Mouse (Mus musculus): ENCODE measurements at regions not wholly inside any gene's neighbourhood (a gene's known extent, or its start where the extent isn't known, plus 50 kb on each side); places are given as distances from the start of the nearest gene placed in this dataset.

DNA sequence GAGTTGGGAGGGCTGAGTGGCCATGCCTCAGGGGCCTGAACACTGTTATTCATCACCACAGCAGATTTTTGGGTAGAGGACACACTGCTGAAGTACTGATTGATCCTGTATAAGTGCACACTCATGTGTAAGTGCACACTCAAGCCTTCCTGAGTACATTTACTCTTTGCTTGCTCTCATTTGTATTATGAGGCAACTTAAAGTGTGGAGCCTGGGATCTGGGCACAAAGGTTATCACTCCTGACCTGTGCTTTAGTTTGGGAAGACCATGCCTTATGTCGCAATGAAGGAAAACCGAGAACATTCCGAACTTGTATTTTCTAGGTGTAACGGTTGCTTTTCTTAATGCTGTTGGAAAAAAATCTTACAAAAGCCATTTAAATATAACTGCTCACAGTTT lies 182.2 kb upstream of the Fam3c start:
- ATAC-seq (ENCODE audit: insufficient read depth, low FRiP score) = no peak
- 85% methylated on average over 4 of the region's 4 CpGs for WGBS
- Histone ChIP-seq H3K9me3 (replicated peaks; ENCODE audit: control insufficient read depth, low read length) (no peaks in the 10 kb centered on the region), H3K4me2 (ENCODE audit: low read depth, low read length) (no peak overlapping the region), H3K9ac (ENCODE audit: low read length) (no peak overlapping the region), H3K4me1 (ENCODE audit: control insufficient read depth, insufficient read depth, low read length) (no peaks in the 10 kb centered on the region), H3K4me3 (replicated peaks; ENCODE audit: low read length) (no peak overlapping the region), H3K36me3 (ENCODE audit: control insufficient read depth, insufficient read depth, low read length) (no peaks in the 10 kb centered on the region), H3K27ac (ENCODE audit: low read length) (no peak overlapping the region), H3K27me3 (ENCODE audit: control insufficient read depth, insufficient read depth, low read length) (no peaks in the 10 kb centered on the region)

- H3K9me3 ChIP-seq (replicated peaks; ENCODE audit: control insufficient read depth, low read length) = no peaks in the 10 kb centered on the region
- ATAC-seq (ENCODE audit: insufficient read depth, low FRiP score) = no peak
These were observed 168.3 kb upstream of the Fam3c start for GRCm38 (mm10) chr6:22524384-22524783.

GRCm38 (mm10) chr6:22523582-22524234 lies 167.7 kb upstream of the Fam3c start:
- Histone ChIP-seq H3K4me2 (ENCODE audit: low read depth, low read length) (no peak overlapping the region), H3K27me3 (ENCODE audit: control insufficient read depth, insufficient read depth, low read length) (no peaks in the 10 kb centered on the region), H3K9me3 (replicated peaks; ENCODE audit: control insufficient read depth, low read length) (no peaks in the 10 kb centered on the region), H3K27ac (ENCODE audit: low read length) (no peak overlapping the region), H3K4me3 (replicated peaks; ENCODE audit: low read length) (no peak overlapping the region), H3K36me3 (ENCODE audit: control insufficient read depth, insufficient read depth, low read length) (no peaks in the 10 kb centered on the region), H3K4me1 (ENCODE audit: control insufficient read depth, insufficient read depth, low read length) (no peaks in the 10 kb centered on the region), H3K9ac (ENCODE audit: low read length) (no peak overlapping the region)
- ATAC-seq (ENCODE audit: insufficient read depth, low FRiP score) = no peak
- WGBS = 82% methylated on average over 9 of the region's 9 CpGs

More at GRCm38 (mm10) chr6:22524384-22524783, 168.3 kb upstream of the Fam3c start:
- 62% methylated on average over 3 of the region's 3 CpGs for WGBS
- Histone ChIP-seq H3K4me1 (ENCODE audit: control insufficient read depth, insufficient read depth, low read length) (no peaks in the 10 kb centered on the region), H3K27me3 (ENCODE audit: control insufficient read depth, insufficient read depth, low read length) (no peaks in the 10 kb centered on the region), H3K27ac (ENCODE audit: low read length) (no peak overlapping the region), H3K36me3 (ENCODE audit: control insufficient read depth, insufficient read depth, low read length) (no peaks in the 10 kb centered on the region), H3K4me2 (ENCODE audit: low read depth, low read length) (no peak overlapping the region), H3K4me3 (replicated peaks; ENCODE audit: low read length) (no peak overlapping the region), H3K9ac (ENCODE audit: low read length) (no peak overlapping the region)

DNA sequence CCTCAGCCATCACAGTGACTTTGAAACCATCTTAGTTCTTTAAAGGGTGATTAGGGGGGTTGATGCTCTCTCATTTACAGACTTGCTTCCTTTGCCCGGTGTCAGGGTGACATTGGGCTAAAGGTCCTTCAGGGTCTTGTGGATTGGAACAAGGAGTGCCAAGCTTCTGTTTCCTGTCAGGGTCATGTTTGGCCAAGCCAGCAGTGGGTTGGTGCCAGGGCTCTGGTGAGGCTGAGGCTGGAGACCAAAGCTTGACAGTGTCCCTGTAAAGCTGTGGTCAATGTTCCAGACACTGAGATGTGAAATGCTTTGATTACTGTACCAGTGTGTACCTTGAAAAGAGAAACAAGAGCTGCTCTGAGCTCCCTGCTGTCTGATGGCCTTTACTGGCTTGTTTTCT lies 150.8 kb upstream of the Fam3c start:
- WGBS = 78% methylated on average over 1 of the region's 1 CpGs
- Histone ChIP-seq H3K27me3 (ENCODE audit: control insufficient read depth, insufficient read depth, low read length) (no peaks in the 10 kb centered on the region), H3K4me2 (ENCODE audit: low read depth, low read length) (no peak overlapping the region)

DNA sequence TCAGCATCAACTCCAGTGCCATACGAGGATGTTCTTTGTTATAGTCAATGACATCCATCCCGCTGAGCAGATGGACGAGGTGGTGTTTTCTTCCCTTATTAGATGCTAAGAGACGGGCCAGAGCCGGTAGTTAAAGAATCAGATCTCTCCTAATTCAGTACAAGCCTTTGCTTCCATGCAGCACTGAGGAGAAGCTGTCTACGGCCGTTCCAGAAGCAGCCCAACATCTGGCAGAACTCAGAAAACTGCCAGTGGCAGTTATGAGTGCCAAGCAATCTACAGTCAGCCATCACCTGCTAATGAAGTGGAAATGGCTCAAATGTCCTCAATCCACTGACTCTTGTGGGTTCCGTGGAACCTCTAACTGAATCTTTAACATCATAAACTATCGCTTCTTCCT lies 141.3 kb upstream of the Fam3c start:
- no peaks in the 10 kb centered on the region for H3K9me3 ChIP-seq (replicated peaks; ENCODE audit: control insufficient read depth, low read length)
- no peak overlapping the region for H3K4me3 ChIP-seq (replicated peaks; ENCODE audit: low read length)
- no peak overlapping the region for H3K9ac ChIP-seq (ENCODE audit: low read length)
- H3K27ac ChIP-seq (ENCODE audit: low read length) = no peak overlapping the region
- no peaks in the 10 kb centered on the region for H3K36me3 ChIP-seq (ENCODE audit: control insufficient read depth, insufficient read depth, low read length)
- H3K4me2 ChIP-seq (ENCODE audit: low read depth, low read length) = no peak overlapping the region
- no peaks in the 10 kb centered on the region for H3K4me1 ChIP-seq (ENCODE audit: control insufficient read depth, insufficient read depth, low read length)
- no peaks in the 10 kb centered on the region for H3K27me3 ChIP-seq (ENCODE audit: control insufficient read depth, insufficient read depth, low read length)
- no peak for ATAC-seq (ENCODE audit: insufficient read depth, low FRiP score)
- WGBS = 72% methylated on average over 9 of the region's 9 CpGs

More for the DNA sequence above, 150.8 kb upstream of the Fam3c start:
- Histone ChIP-seq H3K4me1 (ENCODE audit: control insufficient read depth, insufficient read depth, low read length) (no peaks in the 10 kb centered on the region), H3K27ac (ENCODE audit: low read length) (no peak overlapping the region), H3K9me3 (replicated peaks; ENCODE audit: control insufficient read depth, low read length) (no peaks in the 10 kb centered on the region), H3K36me3 (ENCODE audit: control insufficient read depth, insufficient read depth, low read length) (no peaks in the 10 kb centered on the region), H3K9ac (ENCODE audit: low read length) (no peak overlapping the region), H3K4me3 (replicated peaks; ENCODE audit: low read length) (no peak overlapping the region)
- no peak for ATAC-seq (ENCODE audit: insufficient read depth, low FRiP score)

GRCm38 (mm10) chr6:22496471-22496870 lies 140.4 kb upstream of the Fam3c start:
- ATAC-seq (ENCODE audit: insufficient read depth, low FRiP score) = no peak
- Histone ChIP-seq H3K4me2 (ENCODE audit: low read depth, low read length) (no peak overlapping the region), H3K4me1 (ENCODE audit: control insufficient read depth, insufficient read depth, low read length) (no peaks in the 10 kb centered on the region), H3K27me3 (ENCODE audit: control insufficient read depth, insufficient read depth, low read length) (no peaks in the 10 kb centered on the region), H3K27ac (ENCODE audit: low read length) (no peak overlapping the region), H3K36me3 (ENCODE audit: control insufficient read depth, insufficient read depth, low read length) (no peaks in the 10 kb centered on the region), H3K9me3 (replicated peaks; ENCODE audit: control insufficient read depth, low read length) (no peaks in the 10 kb centered on the region), H3K9ac (ENCODE audit: low read length) (no peak overlapping the region), H3K4me3 (replicated peaks; ENCODE audit: low read length) (no peak overlapping the region)
- 77% methylated on average over 1 of the region's 1 CpGs for WGBS

- no peak overlapping the region for H3K9ac ChIP-seq (ENCODE audit: low read length)
- no peaks in the 10 kb centered on the region for H3K27me3 ChIP-seq (ENCODE audit: control insufficient read depth, insufficient read depth, low read length)
- no peak overlapping the region for H3K4me3 ChIP-seq (replicated peaks; ENCODE audit: low read length)
- no peaks in the 10 kb centered on the region for H3K9me3 ChIP-seq (replicated peaks; ENCODE audit: control insufficient read depth, low read length)
- WGBS = 36% methylated on average over 11 of the region's 11 CpGs
- no peaks in the 10 kb centered on the region for H3K36me3 ChIP-seq (ENCODE audit: control insufficient read depth, insufficient read depth, low read length)
- no peaks in the 10 kb centered on the region for H3K4me1 ChIP-seq (ENCODE audit: control insufficient read depth, insufficient read depth, low read length)
- no peak for ATAC-seq (ENCODE audit: insufficient read depth, low FRiP score)
- H3K4me2 ChIP-seq (ENCODE audit: low read depth, low read length) = no peak overlapping the region
- no peak overlapping the region for H3K27ac ChIP-seq (ENCODE audit: low read length)
These were observed 137.7 kb upstream of the Fam3c start for GRCm38 (mm10) chr6:22493632-22494260.

GRCm38 (mm10) chr6:22492896-22493295 lies 136.9 kb upstream of the Fam3c start:
- H3K9ac ChIP-seq (ENCODE audit: low read length) = no peak overlapping the region
- no peak overlapping the region for H3K27ac ChIP-seq (ENCODE audit: low read length)
- no peaks in the 10 kb centered on the region for H3K9me3 ChIP-seq (replicated peaks; ENCODE audit: control insufficient read depth, low read length)
- no peaks in the 10 kb centered on the region for H3K27me3 ChIP-seq (ENCODE audit: control insufficient read depth, insufficient read depth, low read length)
- no peak overlapping the region for H3K4me2 ChIP-seq (ENCODE audit: low read depth, low read length)
- 82% methylated on average over 17 of the region's 17 CpGs for WGBS
- H3K4me1 ChIP-seq (ENCODE audit: control insufficient read depth, insufficient read depth, low read length) = no peaks in the 10 kb centered on the region
- H3K4me3 ChIP-seq (replicated peaks; ENCODE audit: low read length) = no peak overlapping the region
- H3K36me3 ChIP-seq (ENCODE audit: control insufficient read depth, insufficient read depth, low read length) = no peaks in the 10 kb centered on the region
- ATAC-seq (ENCODE audit: insufficient read depth, low FRiP score) = no peak

DNA sequence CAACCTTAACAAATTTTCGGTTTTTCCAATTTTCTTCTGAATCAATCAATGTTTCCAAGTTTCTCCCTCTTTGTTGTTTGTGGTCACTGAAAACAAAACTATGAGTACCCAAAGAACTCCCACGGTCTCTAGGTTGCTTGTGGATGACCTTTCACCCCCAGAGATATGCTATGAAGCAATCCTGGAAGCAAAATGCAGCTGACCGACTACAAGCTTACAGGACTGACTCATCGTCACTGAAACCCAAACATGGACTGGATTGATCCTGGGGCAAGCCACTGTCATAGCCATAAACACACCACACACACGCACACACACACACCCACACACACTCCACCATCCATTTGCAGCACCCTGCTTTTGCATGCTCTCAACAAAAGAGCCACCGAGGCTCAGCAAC lies 134.7 kb upstream of the Fam3c start:
- Histone ChIP-seq H3K27me3 (ENCODE audit: control insufficient read depth, insufficient read depth, low read length) (no peaks in the 10 kb centered on the region), H3K4me2 (ENCODE audit: low read depth, low read length) (no peak overlapping the region), H3K27ac (ENCODE audit: low read length) (no peak overlapping the region), H3K4me3 (replicated peaks; ENCODE audit: low read length) (no peak overlapping the region), H3K9me3 (replicated peaks; ENCODE audit: control insufficient read depth, low read length) (no peaks in the 10 kb centered on the region), H3K36me3 (ENCODE audit: control insufficient read depth, insufficient read depth, low read length) (no peaks in the 10 kb centered on the region), H3K4me1 (ENCODE audit: control insufficient read depth, insufficient read depth, low read length) (no peaks in the 10 kb centered on the region), H3K9ac (ENCODE audit: low read length) (no peak overlapping the region)
- ATAC-seq (ENCODE audit: insufficient read depth, low FRiP score) = no peak
- 60% methylated on average over 6 of the region's 6 CpGs for WGBS
